Mouse (Mus musculus): ENCODE measurements at regions not wholly inside any gene's neighbourhood (a gene's known extent, or its start where the extent isn't known, plus 50 kb on each side); places are given as distances from the start of the nearest gene placed in this dataset.

DNA sequence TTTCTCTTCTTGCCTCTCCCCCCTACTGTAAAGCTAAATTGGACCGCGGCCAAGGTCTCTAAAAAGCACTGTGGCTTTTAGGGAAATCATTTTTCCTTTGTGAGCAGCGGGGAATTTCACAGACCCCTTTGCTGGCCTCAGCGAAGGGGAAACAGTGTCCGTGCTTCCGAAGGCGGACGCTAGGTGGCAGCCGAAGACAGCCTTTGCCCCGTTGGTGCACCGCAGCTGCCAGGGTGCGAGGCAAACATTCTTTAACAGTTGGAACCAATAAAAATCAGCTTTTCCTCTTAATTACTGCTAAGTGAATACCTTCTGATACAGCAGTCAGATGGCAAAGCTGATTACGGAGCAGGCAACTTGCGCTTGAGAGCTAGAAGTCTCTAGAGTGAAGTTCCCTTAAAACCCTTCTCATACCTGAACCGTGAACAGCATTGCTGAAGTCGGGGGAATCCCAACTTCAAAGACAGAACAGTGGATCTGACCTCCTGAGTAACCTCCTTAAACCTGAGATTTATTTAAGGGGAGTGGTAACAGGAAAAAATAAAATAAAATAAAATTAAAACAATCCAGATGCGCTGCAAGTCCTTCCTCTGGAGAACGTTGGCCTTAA lies 263.7 kb upstream of the Adamts16 start:
- TF ChIP-seq EP300 (optimal IDR thresholded peaks at IDR 0.05) = no peak
- peak; percentile 93 for TF ChIP-seq CTCF (IDR thresholded peaks at IDR 0.05; ENCODE audit: low read depth)
- 12% methylated on average over 18 of the region's 18 CpGs for WGBS
- H3K4me1 ChIP-seq (replicated peaks; ENCODE audit: control insufficient read depth, insufficient read depth) = no peaks in the 10 kb centered on the region
- H3K36me3 ChIP-seq (ENCODE audit: control insufficient read depth, insufficient read depth, low read length) = no peaks in the 10 kb centered on the region
- no peaks in the 10 kb centered on the region for H3K9me3 ChIP-seq (ENCODE audit: control insufficient read depth, low read length)
- H3K27ac ChIP-seq (replicated peaks) = no peak overlapping the region
- DNase-seq (ENCODE audit: low spot score) = peak; percentile 60
- peak overlapping the region; percentile 58 for H3K4me2 ChIP-seq (replicated peaks; ENCODE audit: low read depth)
- no peak overlapping the region for H3K9ac ChIP-seq (ENCODE audit: low read length)
- H3K27me3 ChIP-seq (ENCODE audit: control insufficient read depth, insufficient read depth, low read length) = no peaks in the 10 kb centered on the region
- no peak; the same call in 1 of the 2 replicates for ATAC-seq (ENCODE audit: low FRiP score, low TSS enrichment)
- peak overlapping the region; percentile 31 for H3K4me3 ChIP-seq (ENCODE audit: low read depth, low read length)

GRCm38 (mm10) chr13:71104419-71105228 lies 263.0 kb upstream of the Adamts16 start:
- peak overlapping the region; percentile 31 for H3K4me3 ChIP-seq (ENCODE audit: low read depth, low read length)
- no peaks in the 10 kb centered on the region for H3K9me3 ChIP-seq (ENCODE audit: control insufficient read depth, low read length)
- no peaks in the 10 kb centered on the region for H3K4me1 ChIP-seq (replicated peaks; ENCODE audit: control insufficient read depth, insufficient read depth)
- no peaks in the 10 kb centered on the region for H3K36me3 ChIP-seq (ENCODE audit: control insufficient read depth, insufficient read depth, low read length)
- peak overlapping the region; percentile 58 for H3K4me2 ChIP-seq (replicated peaks; ENCODE audit: low read depth)
- TF ChIP-seq EP300 (optimal IDR thresholded peaks at IDR 0.05) (no peak), CTCF (IDR thresholded peaks at IDR 0.05; ENCODE audit: low read depth) (no peak)
- H3K27ac ChIP-seq (replicated peaks) = no peak overlapping the region
- no peak overlapping the region for H3K9ac ChIP-seq (ENCODE audit: low read length)
- 21% methylated on average over 22 of the region's 22 CpGs for WGBS
- H3K27me3 ChIP-seq (ENCODE audit: control insufficient read depth, insufficient read depth, low read length) = no peaks in the 10 kb centered on the region
- ATAC-seq (ENCODE audit: low FRiP score, low TSS enrichment) (no peak), DNase-seq (ENCODE audit: low spot score) (no peak)

- H3K9ac ChIP-seq (ENCODE audit: low read length) = no peak overlapping the region
- DNase-seq (ENCODE audit: low spot score) (no peak), ATAC-seq (ENCODE audit: low FRiP score, low TSS enrichment) (no peak)
- H3K27ac ChIP-seq (replicated peaks) = no peak overlapping the region
- no peaks in the 10 kb centered on the region for H3K9me3 ChIP-seq (ENCODE audit: control insufficient read depth, low read length)
- H3K4me3 ChIP-seq (ENCODE audit: low read depth, low read length) = no peak overlapping the region
- H3K27me3 ChIP-seq (ENCODE audit: control insufficient read depth, insufficient read depth, low read length) = no peaks in the 10 kb centered on the region
- H3K4me2 ChIP-seq (replicated peaks; ENCODE audit: low read depth) = no peak overlapping the region
- H3K36me3 ChIP-seq (ENCODE audit: control insufficient read depth, insufficient read depth, low read length) = no peaks in the 10 kb centered on the region
- 53% methylated on average over 6 of the region's 6 CpGs for WGBS
- H3K4me1 ChIP-seq (replicated peaks; ENCODE audit: control insufficient read depth, insufficient read depth) = no peaks in the 10 kb centered on the region
- no peak for TF ChIP-seq CTCF (IDR thresholded peaks at IDR 0.05; ENCODE audit: low read depth)
- TF ChIP-seq EP300 (optimal IDR thresholded peaks at IDR 0.05) = no peak
These were observed 242.7 kb upstream of the Adamts16 start for GRCm38 (mm10) chr13:71084301-71084700.

DNA sequence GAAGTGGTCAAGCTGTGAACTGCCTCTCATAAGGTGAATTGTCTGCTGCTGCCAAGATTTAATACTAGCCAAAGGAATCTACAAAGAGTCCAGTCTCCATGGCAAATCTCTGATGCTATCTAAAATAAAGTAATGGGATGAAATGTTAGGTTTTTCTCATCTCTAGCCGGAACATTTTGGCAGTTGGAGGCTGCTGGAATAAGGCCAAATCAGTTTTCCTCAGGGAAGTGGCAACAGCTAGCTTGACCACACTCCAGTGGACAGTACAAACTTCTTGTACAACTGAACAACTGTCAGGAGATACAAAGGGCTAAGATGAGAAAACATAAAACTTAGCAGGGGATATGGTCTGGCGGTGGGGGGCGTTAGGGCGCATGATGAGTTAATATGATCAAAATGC lies 234.3 kb upstream of the Adamts16 start:
- Histone ChIP-seq H3K4me1 (replicated peaks; ENCODE audit: control insufficient read depth, insufficient read depth) (no peaks in the 10 kb centered on the region), H3K27me3 (ENCODE audit: control insufficient read depth, insufficient read depth, low read length) (no peaks in the 10 kb centered on the region), H3K36me3 (ENCODE audit: control insufficient read depth, insufficient read depth, low read length) (no peaks in the 10 kb centered on the region), H3K27ac (replicated peaks) (no peak overlapping the region), H3K9ac (ENCODE audit: low read length) (no peak overlapping the region), H3K4me3 (ENCODE audit: low read depth, low read length) (no peak overlapping the region), H3K4me2 (replicated peaks; ENCODE audit: low read depth) (no peak overlapping the region), H3K9me3 (ENCODE audit: control insufficient read depth, low read length) (no peaks in the 10 kb centered on the region)
- TF ChIP-seq CTCF (IDR thresholded peaks at IDR 0.05; ENCODE audit: low read depth) = no peak
- no peak for TF ChIP-seq EP300 (optimal IDR thresholded peaks at IDR 0.05)
- WGBS = 85% methylated on average over 4 of the region's 4 CpGs
- DNase-seq (ENCODE audit: low spot score) = no peak
- ATAC-seq (ENCODE audit: low FRiP score, low TSS enrichment) = no peak

DNA sequence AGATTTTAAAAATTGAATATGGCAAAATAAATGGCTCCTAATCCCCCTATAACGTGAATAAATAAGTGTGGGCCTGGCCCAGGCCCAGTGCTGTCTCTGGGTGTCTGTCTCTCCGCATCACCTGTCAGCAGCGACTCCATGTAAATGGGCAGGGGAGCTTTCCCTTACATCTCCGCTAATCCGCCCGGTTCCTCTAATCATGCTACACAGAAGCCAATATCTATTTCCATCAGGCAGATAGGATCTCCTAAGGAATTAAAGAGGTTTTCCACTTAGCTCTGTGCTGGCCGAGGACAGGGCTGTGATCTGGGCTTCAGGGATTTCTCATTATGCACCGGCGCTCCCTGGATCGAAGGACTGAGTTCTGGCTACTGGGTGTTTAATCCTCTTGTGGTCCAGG lies 232.4 kb upstream of the Adamts16 start:
- H3K27ac ChIP-seq (replicated peaks) = no peak overlapping the region
- no peak overlapping the region for H3K4me3 ChIP-seq (ENCODE audit: low read depth, low read length)
- H3K27me3 ChIP-seq (ENCODE audit: control insufficient read depth, insufficient read depth, low read length) = no peaks in the 10 kb centered on the region
- H3K4me1 ChIP-seq (replicated peaks; ENCODE audit: control insufficient read depth, insufficient read depth) = no peaks in the 10 kb centered on the region
- no peak for TF ChIP-seq CTCF (IDR thresholded peaks at IDR 0.05; ENCODE audit: low read depth)
- no peak for TF ChIP-seq EP300 (optimal IDR thresholded peaks at IDR 0.05)
- no peak overlapping the region for H3K4me2 ChIP-seq (replicated peaks; ENCODE audit: low read depth)
- WGBS = 68% methylated on average over 10 of the region's 10 CpGs
- no peak overlapping the region for H3K9ac ChIP-seq (ENCODE audit: low read length)
- no peak for ATAC-seq (ENCODE audit: low FRiP score, low TSS enrichment)
- H3K36me3 ChIP-seq (ENCODE audit: control insufficient read depth, insufficient read depth, low read length) = no peaks in the 10 kb centered on the region
- H3K9me3 ChIP-seq (ENCODE audit: control insufficient read depth, low read length) = no peaks in the 10 kb centered on the region
- no peak for DNase-seq (ENCODE audit: low spot score)

GRCm38 (mm10) chr13:71068757-71069201 lies 227.2 kb upstream of the Adamts16 start:
- WGBS = 54% methylated on average over 11 of the region's 11 CpGs
- DNase-seq (ENCODE audit: low spot score) = no peak
- no peak overlapping the region for H3K9ac ChIP-seq (ENCODE audit: low read length)
- no peak overlapping the region for H3K27ac ChIP-seq (replicated peaks)
- H3K4me2 ChIP-seq (replicated peaks; ENCODE audit: low read depth) = no peak overlapping the region
- no peaks in the 10 kb centered on the region for H3K36me3 ChIP-seq (ENCODE audit: control insufficient read depth, insufficient read depth, low read length)
- H3K4me3 ChIP-seq (ENCODE audit: low read depth, low read length) = no peak overlapping the region
- no peaks in the 10 kb centered on the region for H3K27me3 ChIP-seq (ENCODE audit: control insufficient read depth, insufficient read depth, low read length)
- no peak for ATAC-seq (ENCODE audit: low FRiP score, low TSS enrichment)
- no peaks in the 10 kb centered on the region for H3K4me1 ChIP-seq (replicated peaks; ENCODE audit: control insufficient read depth, insufficient read depth)
- no peaks in the 10 kb centered on the region for H3K9me3 ChIP-seq (ENCODE audit: control insufficient read depth, low read length)
- no peak for TF ChIP-seq EP300 (optimal IDR thresholded peaks at IDR 0.05)
